Mouse (Mus musculus) thymus, postnatal 10 days (tissue): Measurements from ENCODE around the gene Csmd2.

Experiments
- DNase-seq, 2 experiments: peaks; one replicate each; pipeline ENCODE4 v3.0.0; 2021; ENCODE audit warnings: low spot score in 2 of 2

The Csmd2 gene

DNA sequence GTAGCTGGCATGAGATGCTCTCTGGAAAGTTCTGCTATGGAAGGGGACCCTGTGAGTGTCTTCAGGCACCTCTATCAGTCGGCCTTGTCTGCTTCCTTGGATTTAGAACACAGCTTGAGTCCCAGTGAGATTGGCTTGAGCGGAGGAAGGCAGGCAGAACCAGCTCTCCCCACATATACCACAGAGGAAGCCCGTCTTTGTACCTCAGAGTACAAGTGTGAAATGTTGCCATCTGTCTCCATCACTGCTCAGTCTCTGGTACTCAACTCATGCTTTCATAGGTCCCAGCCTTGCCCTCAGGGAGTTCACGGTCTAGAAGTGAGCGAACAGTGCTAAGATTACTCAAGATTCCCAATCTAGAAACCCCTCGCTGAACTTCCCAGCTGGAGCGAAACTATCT, 352.8 kb downstream of the Csmd2 start:
- no peak for DNase-seq

DNA sequence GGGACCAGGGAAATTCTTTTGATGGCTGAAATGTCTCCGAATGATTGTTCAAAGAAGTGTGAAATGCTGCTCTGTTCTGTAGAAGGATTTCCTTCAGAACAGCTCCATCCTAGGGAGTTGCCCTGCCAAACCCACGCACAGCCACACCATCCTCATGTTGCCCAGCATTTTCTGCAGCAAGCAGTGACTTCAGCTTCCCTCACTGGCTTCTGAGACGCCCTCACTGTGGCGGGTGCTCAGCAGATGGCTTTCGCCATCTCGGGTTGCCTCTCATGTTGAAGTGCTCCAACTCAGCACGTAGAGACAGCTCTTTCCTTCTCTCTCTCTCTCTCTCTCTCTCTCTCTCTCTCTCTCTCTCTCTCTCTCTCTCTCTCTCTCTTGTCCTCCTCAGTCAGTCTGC, 353.7 kb downstream of the Csmd2 start:
- DNase-seq, result no peak

DNA sequence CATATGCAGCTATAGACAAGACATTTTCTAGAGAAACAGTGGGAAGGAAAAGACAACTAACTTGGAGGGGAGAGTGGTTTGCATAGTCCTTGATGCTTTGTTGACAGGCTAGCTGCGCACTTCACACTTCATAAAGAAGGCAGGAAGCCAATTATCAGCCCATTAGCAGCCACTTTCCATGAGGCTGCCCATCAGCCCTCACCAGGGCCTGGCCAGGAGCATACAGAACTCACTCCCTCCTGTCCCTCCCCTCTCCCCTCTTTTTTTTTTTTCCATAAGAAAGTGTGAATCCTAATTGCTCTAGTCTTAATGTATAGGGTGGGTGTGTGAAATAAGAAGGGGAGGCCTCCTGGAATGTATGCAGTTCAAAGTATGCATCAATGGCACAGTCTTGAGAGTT, 354.6 kb downstream of the Csmd2 start:
- DNase-seq, result no peak

DNA sequence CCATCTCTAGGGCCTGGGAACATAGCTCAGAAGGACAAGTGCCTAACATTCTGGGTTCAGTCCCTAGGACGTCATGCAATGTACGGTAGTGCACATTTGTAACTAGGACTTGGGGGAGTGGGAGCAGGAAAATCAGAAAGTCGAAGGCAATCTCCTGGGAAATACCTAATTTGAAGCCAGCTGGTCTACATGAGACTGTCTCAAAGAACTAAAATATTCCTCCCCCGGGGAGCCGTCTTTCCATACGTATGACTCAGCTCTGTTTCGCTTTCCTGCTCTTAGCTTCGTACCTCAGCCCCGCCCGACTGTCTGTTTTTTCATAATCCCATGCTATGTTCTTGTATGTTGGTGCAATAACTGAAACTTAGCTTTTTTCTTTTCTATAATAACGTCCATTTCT, 371.1 kb downstream of the Csmd2 start:
- DNase-seq, result no peak

DNA sequence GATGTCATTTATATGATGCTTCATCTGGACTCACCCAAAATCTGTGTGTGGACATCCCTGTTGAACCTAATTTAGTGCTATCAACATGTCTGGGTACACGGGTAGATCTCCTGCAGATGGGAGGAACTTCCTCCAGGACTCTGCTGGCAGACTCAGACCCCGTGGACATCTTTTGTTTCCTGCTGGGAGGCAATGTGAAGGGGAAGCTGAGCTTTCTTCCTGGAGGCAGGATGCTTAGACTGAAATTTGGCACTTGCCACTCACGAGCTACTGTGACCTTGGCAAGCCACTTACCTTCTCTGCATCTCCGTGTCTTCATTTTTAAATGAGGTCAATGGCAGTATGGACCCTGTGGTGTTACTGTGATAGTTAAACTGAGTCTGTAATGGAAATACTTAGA, 378.2 kb downstream of the Csmd2 start:
- DNase-seq, result no peak

DNA sequence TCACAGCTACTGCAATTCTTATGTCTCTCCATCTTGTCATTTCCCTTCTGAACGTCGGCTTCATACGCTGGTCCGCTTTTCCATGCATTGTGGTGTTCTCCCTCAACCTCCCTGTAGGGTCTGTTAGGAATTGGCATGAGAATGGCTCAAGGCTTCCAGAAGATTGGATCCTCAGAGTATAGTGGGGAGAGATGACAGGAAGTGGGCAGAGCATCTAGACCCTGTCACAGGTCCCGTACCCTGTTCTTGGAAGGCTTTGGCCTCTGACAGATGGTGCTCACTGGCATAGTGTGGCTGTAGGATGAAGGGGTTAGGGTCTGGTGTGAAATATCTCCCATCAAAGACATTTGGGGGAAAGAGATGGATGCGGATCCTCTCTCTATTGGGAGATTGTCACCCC, 380.4 kb downstream of the Csmd2 start:
- no peak for DNase-seq

DNA sequence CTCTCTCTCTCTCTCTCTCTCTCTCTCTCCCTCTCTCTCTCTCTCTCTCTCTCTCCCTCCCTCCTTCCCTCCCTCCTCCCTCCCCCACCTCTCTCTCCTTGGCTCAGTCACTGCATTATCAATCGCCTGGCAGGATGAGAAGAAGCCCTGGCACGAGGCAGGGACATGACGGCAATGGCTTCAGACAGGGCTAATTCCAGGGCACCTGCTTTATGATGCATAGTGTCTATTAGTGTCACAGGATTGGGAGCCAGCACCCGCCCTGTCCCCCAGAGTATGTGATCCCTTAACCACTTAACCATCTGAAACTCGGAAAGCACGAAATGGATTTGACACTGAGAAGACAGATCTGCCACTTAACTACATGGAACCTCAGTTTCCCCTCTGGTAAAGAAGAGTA, 384.1 kb downstream of the Csmd2 start:
- DNase-seq, result no peak

DNA sequence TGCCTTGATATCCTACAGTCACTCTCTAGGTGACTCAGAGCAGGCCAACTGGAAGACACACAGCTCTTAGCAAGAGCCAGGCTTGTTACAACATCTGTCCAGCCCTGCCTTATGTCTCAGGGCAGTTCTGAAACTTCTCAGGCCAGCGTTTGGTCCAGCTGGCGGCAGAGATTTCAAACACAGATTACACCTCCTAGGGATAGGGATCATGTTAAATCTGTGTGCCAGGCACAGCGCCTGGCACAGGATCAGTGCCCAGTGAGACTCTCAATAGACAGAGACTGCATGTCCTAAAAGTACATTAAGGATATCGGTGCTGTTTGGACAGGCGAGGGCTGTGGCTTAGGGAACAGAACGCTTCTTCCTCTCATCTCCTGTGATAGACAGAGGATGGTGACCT, 385.5 kb downstream of the Csmd2 start:
- no peak for DNase-seq

DNA sequence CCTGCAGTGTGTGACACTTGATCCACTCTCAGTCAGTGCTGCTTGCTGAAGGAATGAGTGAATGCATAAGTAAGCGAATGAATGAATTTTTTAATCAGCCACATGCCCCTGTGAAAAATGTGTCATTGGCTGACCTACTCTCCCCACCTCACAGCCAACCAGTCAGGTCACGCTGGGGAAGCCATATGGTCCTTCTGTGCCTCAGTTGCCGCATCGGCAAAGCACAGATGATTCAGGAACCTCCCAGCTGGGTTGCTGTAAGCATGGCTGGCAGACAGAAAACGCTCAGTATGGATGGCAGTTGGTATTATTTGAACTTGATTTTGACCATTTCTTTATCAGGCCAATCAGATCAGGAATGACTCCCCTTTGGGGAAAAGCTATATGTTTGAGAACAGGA, 386.4 kb downstream of the Csmd2 start:
- DNase-seq, result no peak

DNA sequence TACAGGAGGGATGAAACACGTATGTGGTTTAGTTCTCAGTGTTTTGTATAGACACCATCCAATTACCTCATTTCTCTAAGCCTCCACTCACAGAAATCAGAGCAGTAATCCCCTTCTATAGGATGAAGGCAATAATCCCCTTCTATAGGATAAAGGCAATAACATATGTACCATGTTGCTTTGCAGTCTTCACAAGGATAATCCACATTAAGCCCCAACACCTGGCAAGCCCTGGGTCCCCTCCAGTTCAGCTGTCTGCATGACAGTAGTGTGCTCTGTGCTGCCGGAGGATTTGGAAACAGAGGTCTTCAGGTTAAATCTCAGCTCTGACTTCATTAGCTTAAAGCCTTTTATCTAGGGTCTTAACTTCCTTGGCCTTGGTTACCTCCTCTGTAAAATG, 391.3 kb downstream of the Csmd2 start:
- no peak for DNase-seq

DNA sequence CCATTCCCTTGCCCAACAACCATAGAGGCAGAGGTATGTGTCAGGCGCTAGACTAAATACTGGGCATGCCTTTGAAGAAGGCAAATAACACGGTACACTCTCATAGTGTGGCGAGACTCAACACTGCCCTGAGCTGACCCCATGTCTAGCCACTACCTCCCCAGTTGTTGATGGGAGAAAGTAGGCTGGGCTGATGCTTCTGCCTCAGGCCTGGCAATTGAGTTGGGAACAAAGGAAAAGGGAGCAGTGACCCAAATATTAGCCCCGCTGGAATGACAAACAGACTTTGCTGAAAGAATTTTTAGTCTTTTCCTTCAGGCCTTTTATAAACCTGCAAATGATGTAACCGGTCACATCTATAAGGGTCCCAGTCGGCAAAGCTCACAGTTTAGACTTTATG, 393.7 kb downstream of the Csmd2 start:
- no peak for DNase-seq

DNA sequence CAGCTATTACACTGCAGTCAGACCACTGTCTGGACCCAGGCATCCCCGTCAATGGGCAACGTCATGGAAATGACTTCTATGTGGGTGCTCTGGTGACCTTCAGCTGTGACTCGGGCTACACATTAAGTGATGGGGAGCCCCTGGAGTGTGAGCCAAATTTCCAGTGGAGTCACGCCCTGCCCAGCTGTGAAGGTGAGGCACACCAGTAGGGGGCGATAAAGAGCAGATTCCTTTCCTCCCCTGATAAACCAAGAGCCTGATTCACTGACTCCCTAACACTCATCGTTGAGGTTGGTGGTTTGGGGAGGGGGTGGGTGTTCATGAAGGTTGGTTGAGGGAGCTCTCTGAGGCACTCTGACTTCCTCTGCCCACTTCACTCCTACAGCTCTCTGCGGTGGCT, 396.1 kb downstream of the Csmd2 start:
- DNase-seq, result no peak

DNA sequence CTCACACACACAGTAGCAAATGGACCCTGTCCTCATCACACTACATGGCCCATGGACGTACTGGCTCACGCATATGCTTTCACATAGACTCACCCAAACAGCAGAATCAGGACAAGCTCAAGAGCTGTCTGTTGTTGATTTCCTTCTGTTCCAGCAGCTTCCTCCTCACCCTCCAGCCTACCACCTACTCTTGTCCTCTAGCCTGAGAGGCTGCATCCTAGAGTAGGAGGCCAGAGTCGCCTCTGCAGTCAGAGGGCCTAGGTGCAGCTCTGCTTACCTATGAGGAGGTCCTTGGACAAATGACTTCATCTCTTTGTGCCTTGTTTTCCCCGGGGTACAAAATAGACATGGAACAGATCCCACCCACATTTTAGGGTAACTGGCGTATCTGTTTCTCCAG, 403.8 kb downstream of the Csmd2 start:
- no peak for DNase-seq

DNA sequence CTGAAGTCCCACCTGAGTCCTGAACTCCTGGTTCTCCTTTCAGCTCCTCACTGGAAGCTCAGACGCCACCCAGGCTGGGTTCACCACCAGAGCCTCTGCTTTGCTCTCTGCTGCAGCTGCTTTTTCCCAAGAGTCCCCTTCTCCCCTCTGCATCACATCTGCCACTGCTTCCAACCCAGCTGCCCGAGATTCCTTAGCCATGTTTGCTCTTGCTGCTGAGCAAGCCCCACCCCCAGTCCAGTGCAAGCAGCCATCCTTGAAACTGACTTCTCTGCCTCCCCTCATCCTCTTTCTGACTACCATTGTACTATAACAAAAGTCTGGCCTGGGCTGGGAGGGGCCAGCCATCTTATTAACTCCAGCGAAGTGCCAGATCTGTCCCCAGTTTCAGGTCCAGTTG, 404.6 kb downstream of the Csmd2 start:
- no peak for DNase-seq

DNA sequence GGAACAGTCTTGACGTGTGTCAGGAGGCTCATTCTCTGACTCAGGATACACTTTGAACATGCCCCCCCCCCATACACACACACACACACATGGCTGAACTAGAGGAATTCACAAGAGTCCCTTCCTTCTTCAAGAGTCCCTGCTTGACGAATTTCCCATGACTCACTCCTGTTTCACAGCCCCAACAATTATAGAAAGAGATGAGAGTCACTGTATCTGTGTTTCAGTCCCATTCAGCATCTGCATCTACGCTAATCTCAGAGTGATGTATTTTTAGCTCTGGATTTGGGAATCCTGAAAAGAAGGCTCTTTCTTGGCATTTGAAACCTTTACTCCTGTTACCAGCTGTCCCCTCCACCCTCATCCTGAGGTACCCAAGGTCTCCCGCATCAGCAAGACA, 406.2 kb downstream of the Csmd2 start:
- DNase-seq, result no peak

DNA sequence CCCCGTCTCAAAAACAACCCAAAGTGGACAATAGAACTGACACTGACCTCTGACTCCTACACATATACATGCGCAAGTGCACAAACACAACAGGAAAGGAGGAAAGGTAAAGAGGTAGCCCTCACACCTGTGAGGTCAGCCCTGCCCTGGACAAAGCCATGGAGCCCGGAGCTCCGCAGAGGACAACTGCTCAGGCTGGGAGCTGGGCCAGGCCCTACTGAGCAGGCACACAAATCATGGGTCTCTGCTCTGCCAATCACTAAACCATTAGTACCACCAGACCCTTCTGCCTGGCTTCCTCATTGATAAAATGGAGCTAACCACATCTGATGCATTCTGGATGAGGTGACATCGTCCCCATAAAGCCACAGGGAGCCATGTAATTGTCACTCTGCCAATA, 409.0 kb downstream of the Csmd2 start:
- DNase-seq, result no peak

DNA sequence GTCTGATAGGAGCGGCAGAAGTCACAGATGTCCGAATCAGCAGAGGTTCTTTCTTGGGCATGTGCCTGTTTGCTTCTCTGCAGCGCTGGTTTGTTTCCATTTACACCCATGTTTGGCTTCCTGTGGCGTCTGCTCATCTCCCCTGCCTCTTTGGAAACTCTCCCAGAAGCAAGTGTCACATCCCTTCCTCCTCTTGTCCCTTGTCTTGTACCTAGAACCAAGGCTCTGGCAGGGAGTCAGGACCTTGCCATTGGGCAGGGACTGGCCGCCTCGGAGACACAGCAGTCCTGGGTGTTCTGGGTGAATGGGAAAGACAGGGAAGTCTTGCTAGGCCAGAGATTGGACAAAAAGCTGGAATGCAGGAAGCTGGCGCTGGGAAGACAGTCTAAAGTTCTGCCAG, 410.1 kb downstream of the Csmd2 start:
- no peak for DNase-seq

DNA sequence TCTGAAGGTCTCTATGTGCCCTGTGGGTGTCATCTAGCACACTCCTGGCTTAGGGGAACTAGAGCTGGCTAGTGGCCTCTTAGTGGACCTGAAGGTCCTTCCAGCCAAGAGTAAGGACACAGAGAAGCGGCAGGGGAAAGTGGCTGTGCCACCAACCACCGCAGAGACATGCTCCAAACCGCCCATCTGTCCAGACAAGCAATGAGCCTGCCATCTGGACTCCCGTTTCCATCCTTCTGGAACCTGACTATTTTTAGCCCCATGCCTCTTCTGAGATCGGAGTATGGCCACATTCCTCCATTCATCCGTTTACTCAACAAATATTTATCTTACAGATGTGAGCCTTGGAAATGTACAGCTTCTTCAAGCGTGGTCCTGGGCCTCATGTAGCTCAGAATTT, 411.3 kb downstream of the Csmd2 start:
- no peak for DNase-seq

DNA sequence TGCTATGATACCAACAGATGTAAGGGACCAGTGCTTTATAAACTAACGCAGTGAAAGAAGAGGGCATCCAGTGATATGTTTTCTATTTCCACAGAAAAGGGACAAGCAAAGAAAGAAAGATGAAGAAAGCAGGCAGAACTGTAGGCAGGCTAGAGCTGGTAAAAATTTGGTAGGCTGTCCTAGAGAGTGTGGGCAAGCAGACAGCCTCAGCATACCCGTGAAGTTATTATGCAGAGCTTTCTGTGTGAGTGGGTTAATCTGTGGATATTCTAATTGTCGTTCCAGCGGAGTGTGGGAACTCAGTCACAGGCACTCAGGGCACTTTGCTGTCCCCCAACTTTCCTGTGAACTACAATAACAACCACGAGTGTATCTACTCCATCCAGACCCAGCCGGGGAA, 412.4 kb downstream of the Csmd2 start:
- DNase-seq, result no peak

DNA sequence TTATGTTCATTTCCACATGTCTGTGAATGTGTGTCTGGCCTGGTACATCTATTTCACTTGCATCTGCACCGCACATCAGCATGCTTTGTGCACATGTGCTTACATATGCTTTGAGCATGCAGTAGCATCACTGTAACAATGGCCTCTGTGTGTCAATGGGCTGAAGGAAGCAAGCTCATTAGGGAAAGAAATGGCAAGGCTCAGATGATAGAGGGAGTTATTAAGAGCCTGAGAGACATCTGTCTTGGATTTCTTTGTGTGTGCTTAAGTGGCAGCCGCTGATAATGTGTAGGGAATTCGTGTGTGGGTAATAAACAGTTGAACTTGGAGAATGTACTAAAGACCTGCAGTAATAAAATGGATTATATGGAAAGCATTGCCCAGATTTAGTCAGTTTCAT, 413.9 kb downstream of the Csmd2 start:
- DNase-seq, result no peak

DNA sequence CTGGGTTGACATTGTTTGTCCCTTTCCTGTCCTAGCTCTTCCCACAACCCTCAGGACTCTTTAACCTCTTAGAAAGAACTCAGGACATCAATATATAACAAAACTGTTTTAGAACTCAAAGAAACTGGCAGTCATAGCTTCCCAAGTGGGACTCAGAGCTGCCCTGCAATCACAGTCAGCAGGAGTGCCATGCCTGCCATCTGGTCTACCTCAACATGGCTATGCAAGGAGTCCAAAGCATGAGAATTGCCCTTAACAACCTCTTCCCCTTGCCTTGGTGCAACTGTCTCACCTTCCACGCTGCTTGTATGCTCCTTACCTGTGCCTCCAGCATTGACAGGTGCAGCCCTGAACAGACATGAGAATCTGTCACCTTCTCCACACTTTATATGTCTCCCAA, 415.0 kb downstream of the Csmd2 start:
- DNase-seq, result no peak

DNA sequence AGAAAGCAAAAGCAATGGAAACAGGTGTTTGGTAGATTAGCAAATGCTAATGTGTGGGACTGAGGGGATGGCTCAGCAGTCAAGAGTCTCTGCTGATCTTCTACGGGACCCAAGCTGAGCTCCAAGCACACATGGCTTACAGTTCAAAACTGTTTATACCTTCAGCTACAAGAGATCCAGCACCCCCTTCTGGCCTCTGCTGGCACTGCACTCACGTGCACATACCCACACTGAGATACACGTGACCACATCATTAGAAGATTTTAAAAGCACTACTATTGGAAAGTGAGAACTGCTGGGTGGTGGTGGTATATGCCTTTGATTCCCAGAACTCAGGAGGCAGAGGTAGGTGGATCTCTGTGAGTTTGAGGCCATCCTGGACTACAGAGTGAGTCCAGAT, 417.9 kb downstream of the Csmd2 start:
- no peak for DNase-seq

DNA sequence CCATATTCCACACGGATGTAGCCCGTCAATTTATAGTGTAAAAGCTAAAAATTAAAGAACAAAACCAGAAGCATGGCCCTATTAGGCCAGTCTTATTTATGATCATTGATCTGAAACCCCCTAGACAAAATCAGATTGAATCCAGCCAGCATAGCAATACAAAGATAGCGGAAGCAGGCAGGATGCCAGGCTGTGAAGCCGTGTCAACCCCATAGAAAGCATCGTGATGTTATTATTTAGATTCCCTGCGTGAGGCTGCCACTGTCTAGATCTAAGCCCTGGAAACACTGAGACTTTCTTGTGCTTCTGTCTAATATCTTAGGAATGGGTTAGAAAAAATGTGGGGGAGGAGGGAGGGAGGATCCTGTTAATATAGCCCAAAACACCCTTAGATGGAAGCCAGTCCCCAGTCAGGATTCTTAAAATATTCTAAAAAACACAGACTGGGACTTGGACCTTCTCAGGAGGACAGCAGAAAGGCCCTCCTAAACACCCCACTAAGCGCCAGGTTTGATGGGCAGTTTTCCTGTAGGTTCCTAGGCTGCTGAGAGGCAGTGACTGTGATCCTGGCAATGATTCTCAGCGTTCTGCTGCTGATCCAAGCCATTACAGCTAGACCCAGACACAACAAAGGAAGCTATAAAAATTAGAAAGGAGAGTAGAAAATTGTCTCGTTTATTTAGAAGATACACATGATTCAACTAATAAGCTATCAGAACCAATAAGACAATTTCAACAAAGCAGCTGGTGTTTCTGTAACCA, 419.6 kb downstream of the Csmd2 start:
- DNase-seq, result no peak

DNA sequence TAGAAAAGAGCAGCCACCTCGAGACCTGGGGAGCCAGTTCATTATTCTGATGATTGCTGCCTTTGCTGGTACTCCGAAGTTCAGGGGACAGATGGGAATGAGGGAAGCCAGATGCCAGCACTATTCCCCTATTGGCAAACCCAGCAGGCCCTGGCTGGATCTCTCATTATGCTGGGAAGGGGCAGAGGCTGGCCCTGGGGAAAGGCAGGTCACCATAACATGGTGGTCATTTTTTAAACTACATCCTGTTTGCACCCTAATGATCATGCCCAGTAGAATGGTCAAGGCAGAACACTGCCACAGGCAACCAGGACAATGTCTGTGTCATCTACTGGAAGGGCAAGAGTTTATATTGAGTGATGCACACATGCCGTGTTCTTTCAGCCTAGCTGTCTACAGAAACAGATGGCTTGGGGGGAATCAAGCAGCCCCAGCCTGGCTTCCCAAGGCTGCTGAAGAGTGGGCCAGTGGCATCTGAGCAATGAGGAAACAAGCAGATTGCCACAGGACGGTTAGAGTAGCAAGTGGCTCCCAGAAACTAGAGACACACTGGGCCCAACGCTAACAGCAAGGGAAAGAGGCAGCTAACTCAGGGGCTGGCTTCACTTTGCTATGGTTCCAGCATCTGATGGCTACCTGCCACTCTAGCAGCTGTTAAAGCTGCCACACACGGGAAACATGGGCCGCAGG, 424.4 kb downstream of the Csmd2 start:
- DNase-seq, result no peak
